Comparison of ENCODE assay signal across 21 mouse cellular contexts in the genomic region with DNA sequence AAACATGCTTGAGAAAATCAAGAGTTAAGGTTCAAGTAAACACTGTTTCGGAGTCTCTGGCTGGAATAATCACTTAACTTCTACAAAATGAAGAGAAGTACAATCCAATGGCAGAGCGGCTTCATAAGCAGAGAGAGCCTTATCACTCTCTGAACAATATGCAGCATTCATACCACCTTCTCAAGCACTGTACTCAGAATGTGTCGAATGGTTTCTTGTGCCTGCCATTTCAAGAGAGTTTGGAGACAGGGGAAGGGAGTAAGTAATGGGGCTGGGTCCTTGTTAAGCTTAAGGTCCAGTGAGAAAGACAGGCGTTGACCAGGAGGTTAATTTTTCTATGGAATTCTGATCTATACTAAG.
DNase-seq lines count a peak whose midpoint lies in the region; ATAC-seq and TF ChIP-seq lines count a peak whose summit lies in the region.
"Had no signal": no experiment of that assay in that cellular context is flagged by ENCODE, and none has a peak within 500 bp of the region (broad histone marks: within the 10 kb centered on the region; RNA-seq: fewer than 3 reads in every experiment).

No protein-coding gene starts in this region.

- H3K9ac ChIP-seq in hindbrain, embryonic 15.5 days, result no peak overlapping the region
- H3K9ac ChIP-seq in hindbrain, embryonic 12.5 days, result no peak overlapping the region
- H3K9ac ChIP-seq in lung, embryonic 16.5 days (ENCODE audit: low read length), result no peak overlapping the region
- no peak overlapping the region for H3K9ac ChIP-seq in midbrain, postnatal 0 days (replicated peaks; ENCODE audit: low read length, poor library complexity, severe bottlenecking)
- H3K9ac ChIP-seq: embryonic facial prominence, embryonic 15.5 days had no signal

- H3K27ac ChIP-seq in hindbrain, embryonic 15.5 days (replicated peaks), result peak overlapping the region; percentile 49
- H3K27ac ChIP-seq in hindbrain, embryonic 12.5 days, result no peak overlapping the region
- H3K27ac ChIP-seq in lung, embryonic 16.5 days (ENCODE audit: low read length), result no peak overlapping the region
- H3K27ac ChIP-seq in midbrain, postnatal 0 days (ENCODE audit: low read depth, low read length), result peak overlapping the region; percentile 6; the same call in 1 of the 2 replicates
- H3K27ac ChIP-seq in midbrain, embryonic 10.5 days (replicated peaks), result no peak overlapping the region
- H3K27ac ChIP-seq: embryonic facial prominence, embryonic 15.5 days; forebrain, embryonic 10.5 days; heart, embryonic 10.5 days had no signal

- 71% methylated on average over 4 of the region's 4 CpGs for WGBS in hindbrain, embryonic 15.5 days
- WGBS in hindbrain, embryonic 12.5 days, result 88% methylated on average over 4 of the region's 4 CpGs
- 41% methylated on average over 4 of the region's 4 CpGs for WGBS in lung, embryonic 16.5 days
- WGBS in midbrain, postnatal 0 days, result 75% methylated on average over 4 of the region's 4 CpGs
- 77% methylated on average over 4 of the region's 4 CpGs for WGBS in midbrain, embryonic 10.5 days

- no peak for DNase-seq in lung, postnatal 36 days
- no peak for DNase-seq in midbrain, postnatal 0 days (ENCODE audit: low spot score)
- DNase-seq in midbrain, embryonic 10.5 days (ENCODE audit: low spot score), result no peak
- DNase-seq: adrenal gland, adult 2 months; adrenal gland, postnatal 25 days; cerebellum, adult 18-20 months; cerebellum, adult 9-11 months; cerebellum, postnatal 36 days; gastrocnemius, postnatal 36 days; heart, adult 18-20 months; heart, postnatal 4 days had no signal

- H3K4me3 ChIP-seq in hindbrain, embryonic 15.5 days, result no peak overlapping the region
- H3K4me3 ChIP-seq in hindbrain, embryonic 12.5 days, result no peak overlapping the region
- no peak overlapping the region for H3K4me3 ChIP-seq in lung, embryonic 16.5 days (ENCODE audit: low read length)
- no peak overlapping the region for H3K4me3 ChIP-seq in midbrain, postnatal 0 days (ENCODE audit: low read depth, low read length)
- H3K4me3 ChIP-seq in midbrain, embryonic 10.5 days, result no peak overlapping the region
- H3K4me3 ChIP-seq: embryonic facial prominence, embryonic 15.5 days; erythroblast, embryonic 14.5 days; forebrain, embryonic 10.5 days; heart, embryonic 10.5 days had no signal

- no peaks in the 10 kb centered on the region for H3K27me3 ChIP-seq in hindbrain, embryonic 15.5 days
- H3K27me3 ChIP-seq in hindbrain, embryonic 12.5 days, result no peaks in the 10 kb centered on the region
- H3K27me3 ChIP-seq in lung, embryonic 16.5 days (ENCODE audit: control insufficient read depth, insufficient read depth, low read depth, low read length), result no peaks in the 10 kb centered on the region
- H3K27me3 ChIP-seq in midbrain, postnatal 0 days (ENCODE audit: insufficient read depth, low read length), result no peaks in the 10 kb centered on the region
- no peaks in the 10 kb centered on the region for H3K27me3 ChIP-seq in midbrain, embryonic 10.5 days (ENCODE audit: low read depth, poor library complexity, severe bottlenecking)
- H3K27me3 ChIP-seq: embryonic facial prominence, embryonic 15.5 days had no signal

- H3K36me3 ChIP-seq in hindbrain, embryonic 15.5 days, result no peaks in the 10 kb centered on the region
- H3K36me3 ChIP-seq in hindbrain, embryonic 12.5 days, result no peaks in the 10 kb centered on the region
- H3K36me3 ChIP-seq in lung, embryonic 16.5 days (ENCODE audit: control insufficient read depth, insufficient read depth, low read length), result no peaks in the 10 kb centered on the region
- H3K36me3 ChIP-seq in midbrain, postnatal 0 days (ENCODE audit: insufficient read depth, low read length), result no peaks in the 10 kb centered on the region
- no peaks in the 10 kb centered on the region for H3K36me3 ChIP-seq in midbrain, embryonic 10.5 days
- H3K36me3 ChIP-seq: embryonic facial prominence, embryonic 15.5 days; forebrain, embryonic 10.5 days; heart, embryonic 10.5 days had no signal

- no peaks in the 10 kb centered on the region for H3K9me3 ChIP-seq in hindbrain, embryonic 15.5 days
- no peaks in the 10 kb centered on the region for H3K9me3 ChIP-seq in hindbrain, embryonic 12.5 days (replicated peaks)
- H3K9me3 ChIP-seq in lung, embryonic 16.5 days (ENCODE audit: control insufficient read depth, low read length), result no peaks in the 10 kb centered on the region
- H3K9me3 ChIP-seq in midbrain, postnatal 0 days (ENCODE audit: low read length), result no peaks in the 10 kb centered on the region
- no peaks in the 10 kb centered on the region for H3K9me3 ChIP-seq in midbrain, embryonic 10.5 days (replicated peaks)
- H3K9me3 ChIP-seq: embryonic facial prominence, embryonic 15.5 days; forebrain, embryonic 10.5 days; heart, embryonic 10.5 days had no signal

- H3K4me2 ChIP-seq in hindbrain, embryonic 15.5 days, result no peak overlapping the region
- no peak overlapping the region for H3K4me2 ChIP-seq in hindbrain, embryonic 12.5 days (replicated peaks)
- no peak overlapping the region for H3K4me2 ChIP-seq in lung, embryonic 16.5 days (ENCODE audit: low read depth, low read length)
- no peak overlapping the region for H3K4me2 ChIP-seq in midbrain, postnatal 0 days (ENCODE audit: low read depth, low read length, poor library complexity, severe bottlenecking)
- H3K4me2 ChIP-seq: embryonic facial prominence, embryonic 15.5 days had no signal

- 0 out of 2 replicates have a peak, but pooled peaks cover 2% of the 10 kb centered on the region for H3K4me1 ChIP-seq in hindbrain, embryonic 15.5 days (replicated peaks)
- no peaks in the 10 kb centered on the region for H3K4me1 ChIP-seq in hindbrain, embryonic 12.5 days
- no peaks in the 10 kb centered on the region for H3K4me1 ChIP-seq in lung, embryonic 16.5 days (replicated peaks; ENCODE audit: control insufficient read depth, insufficient read depth, low read length)
- H3K4me1 ChIP-seq in midbrain, postnatal 0 days (ENCODE audit: insufficient read depth, low read length), result no peaks in the 10 kb centered on the region
- H3K4me1 ChIP-seq in midbrain, embryonic 10.5 days, result peaks cover 7% of the 10 kb centered on the region; the same call in 1 of the 2 replicates
- H3K4me1 ChIP-seq: embryonic facial prominence, embryonic 15.5 days; forebrain, embryonic 10.5 days; heart, embryonic 10.5 days had no signal

- ATAC-seq in hindbrain, embryonic 15.5 days (ENCODE audit: low FRiP score, low read depth), result no peak
- no peak for ATAC-seq in hindbrain, embryonic 12.5 days (ENCODE audit: low FRiP score)
- peak; percentile 61 for ATAC-seq in lung, embryonic 16.5 days (ENCODE audit: low read depth)
- ATAC-seq in midbrain, postnatal 0 days (ENCODE audit: low FRiP score), result no peak
- ATAC-seq in granulocyte monocyte progenitor cell, adult 5-6 weeks (replicated peaks; ENCODE audit: poor library complexity, severe bottlenecking), result no peak
- ATAC-seq: forebrain, embryonic 14.5 days; inflammation-experienced regulatory T-cells, adult 6 months had no signal

- no peak for TF ChIP-seq CTCF in midbrain, postnatal 0 days (IDR thresholded peaks at IDR 0.05)

Comparison
In these comparisons a context has a peak if more than half of its experiments do, and no peak if none do; other contexts are left out.
1. H3K27ac ChIP-seq: peak in hindbrain, embryonic 15.5 days (single experiment) and midbrain, postnatal 0 days (single experiment); none in hindbrain, embryonic 12.5 days (single experiment), lung, embryonic 16.5 days (single experiment) and midbrain, embryonic 10.5 days (single experiment).